Mouse (Mus musculus) thymus, adult 2 months (tissue): ENCODE results near the gene Rabep1. TPM values are rescaled to one million over a fixed set of nuclear protein-coding genes. Genes with fewer than 3 reads are reported as not detected.

ENCODE experiments used
- DNase-seq: peaks from one replicate; pipeline ENCODE4 v3.0.0; 2021
- H3K27ac ChIP-seq: fragments of 200-500 bp; 2 replicates; pipeline ENCODE4 v1.5.1; 2012; ENCODE audit warnings: low read length, control low read depth; ENCODE audit not compliant: control insufficient read depth, insufficient read depth
- H3K27me3 ChIP-seq: fragments of 200-500 bp; 2 replicates; pipeline ENCODE4 v1.6.1; 2012; ENCODE audit warnings: mild to moderate bottlenecking, low read length, moderate library complexity, mixed read lengths; ENCODE audit not compliant: control insufficient read depth, insufficient read depth
- H3K36me3 ChIP-seq: fragments of 200-500 bp; 2 replicates; pipeline ENCODE4 v1.6.1; 2012; ENCODE audit warnings: mild to moderate bottlenecking, low read length, moderate library complexity; ENCODE audit not compliant: control insufficient read depth, insufficient read depth
- H3K4me1 ChIP-seq: fragments of 200-500 bp; replicated peaks from 2 replicates; pipeline ENCODE4 v1.6.1; 2012; ENCODE audit warnings: low read length; ENCODE audit not compliant: control insufficient read depth, insufficient read depth
- H3K4me3 ChIP-seq: fragments of 200-500 bp; 2 replicates; pipeline ENCODE4 v1.5.1; 2012; ENCODE audit warnings: mild to moderate bottlenecking, low read length, control low read depth, moderate library complexity; ENCODE audit not compliant: control insufficient read depth, insufficient read depth
- CTCF ChIP-seq: fragments of 200-500 bp; IDR thresholded peaks from 2 replicates; pipeline ENCODE4 v1.5.1; 2012; ENCODE audit warnings: mild to moderate bottlenecking, control low read depth, low read length, moderate library complexity, borderline replicate concordance; ENCODE audit not compliant: control insufficient read depth, poor library complexity, insufficient read depth; ENCODE audit errors: extremely low read depth
- POLR2A ChIP-seq: fragments of 200-500 bp; IDR thresholded peaks from 2 replicates; pipeline ENCODE4 v1.6.1; 2012; ENCODE audit warnings: mild to moderate bottlenecking, low read length, control low read depth, moderate library complexity; ENCODE audit not compliant: control insufficient read depth, poor library complexity, insufficient read depth; ENCODE audit errors: extremely low read depth
- WGBS: fragments of 180-500 bp; shearing (Covaris S2); methylation state at CpG from one replicate; pipeline ENCODE4 v1.1.7; 2018; 5-methylcytosine and 5-hydroxymethylcytosine counted together
- polyA plus RNA-seq: library from polyadenylated mRNA; depleted of rRNA; stranded (reverse); fragments of >200 nt; gene quantifications from 2 replicates; pipeline ENCODE4 v1.2.3, GENCODE M21; 2012

Rabep1 gene
- polyA plus RNA-seq, 1 experiment = 3.7 TPM

DNA sequence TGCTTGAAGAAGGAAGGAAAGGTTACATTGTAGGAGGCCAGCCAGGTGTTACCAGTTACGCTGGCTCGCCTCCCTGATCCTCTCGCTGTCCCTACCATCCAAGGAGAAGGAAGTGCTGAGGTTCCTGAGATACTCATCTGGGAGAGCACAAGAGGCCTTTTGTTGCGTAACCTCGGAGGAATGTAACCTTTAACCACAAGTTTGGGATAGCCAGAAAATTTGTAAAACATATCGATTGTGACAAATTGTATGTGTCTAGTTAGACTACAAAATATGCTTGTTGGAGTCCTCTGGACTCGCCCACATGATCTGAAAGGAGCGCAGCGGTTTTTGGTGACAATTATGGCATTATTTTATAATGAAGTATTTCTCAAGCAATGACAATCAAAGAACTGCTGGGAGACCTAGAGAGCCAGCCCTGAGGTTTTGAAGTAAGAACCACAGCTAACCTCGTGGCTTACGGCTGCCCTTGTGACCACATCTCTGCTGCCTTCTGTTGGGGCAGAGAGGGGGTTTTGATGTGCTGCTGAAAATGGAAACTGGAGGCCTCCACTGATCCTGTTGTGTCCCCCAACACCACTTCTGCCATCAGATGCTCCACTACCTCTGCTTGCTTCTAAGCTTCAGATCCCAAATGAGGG is 15.5 kb upstream of the Rabep1 start:
- WGBS = 34% methylated on average over 11 of the region's 11 CpGs
- H3K27ac ChIP-seq = no peak overlapping the region
- no peak for TF ChIP-seq CTCF
- TF ChIP-seq POLR2A = no peak
- no peak overlapping the region for H3K4me3 ChIP-seq
- H3K36me3 ChIP-seq = no peaks in the 10 kb centered on the region
- H3K27me3 ChIP-seq = no peaks in the 10 kb centered on the region; the same call in 1 of the 2 replicates
- no peaks in the 10 kb centered on the region for H3K4me1 ChIP-seq
- no peak for DNase-seq

- H3K4me3 ChIP-seq = no peak overlapping the region
- H3K4me1 ChIP-seq = no peaks in the 10 kb centered on the region
- H3K27ac ChIP-seq = no peak overlapping the region
- DNase-seq = no peak
- WGBS = 77% methylated on average over 3 of the region's 3 CpGs
- H3K27me3 ChIP-seq = no peaks in the 10 kb centered on the region; the same call in 1 of the 2 replicates
- TF ChIP-seq CTCF = no peak
- TF ChIP-seq POLR2A = no peak
- no peaks in the 10 kb centered on the region for H3K36me3 ChIP-seq
These were observed 13.4 kb upstream of the Rabep1 start for GRCm38 (mm10) chr11:70831201-70831600.

DNA sequence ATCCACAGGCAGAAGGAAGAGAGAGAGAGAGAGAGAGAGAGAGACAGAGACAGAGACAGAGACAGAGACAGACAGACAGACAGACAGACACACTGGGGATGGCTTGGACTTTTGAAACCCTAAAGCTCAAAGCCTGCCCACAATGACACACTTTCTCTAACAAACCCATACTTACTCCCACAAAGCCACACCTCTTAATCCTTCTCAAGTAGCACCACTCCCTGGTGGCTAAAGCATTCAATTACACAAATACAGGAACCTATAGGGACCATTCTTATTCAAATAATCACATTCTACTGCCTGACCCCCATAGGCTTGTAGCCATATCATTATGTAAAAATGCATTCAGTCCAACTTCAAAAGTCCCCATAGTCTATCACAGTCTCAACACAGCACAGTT is 11.2 kb upstream of the Rabep1 start:
- no peak for DNase-seq
- TF ChIP-seq CTCF (no peak), POLR2A (no peak)
- Histone ChIP-seq H3K27me3 (no peaks in the 10 kb centered on the region; the same call in 1 of the 2 replicates), H3K4me1 (no peaks in the 10 kb centered on the region), H3K27ac (no peak overlapping the region), H3K36me3 (no peaks in the 10 kb centered on the region), H3K4me3 (no peak overlapping the region)

GRCm38 (mm10) chr11:70833831-70834230 is 10.7 kb upstream of the Rabep1 start:
- TF ChIP-seq POLR2A (no peak), CTCF (no peak)
- H3K36me3 ChIP-seq = no peaks in the 10 kb centered on the region
- H3K4me3 ChIP-seq = no peak overlapping the region
- no peak overlapping the region for H3K27ac ChIP-seq
- H3K4me1 ChIP-seq = no peaks in the 10 kb centered on the region
- no peak for DNase-seq
- 95% methylated on average over 3 of the region's 3 CpGs for WGBS
- H3K27me3 ChIP-seq = no peaks in the 10 kb centered on the region; the same call in 1 of the 2 replicates

DNA sequence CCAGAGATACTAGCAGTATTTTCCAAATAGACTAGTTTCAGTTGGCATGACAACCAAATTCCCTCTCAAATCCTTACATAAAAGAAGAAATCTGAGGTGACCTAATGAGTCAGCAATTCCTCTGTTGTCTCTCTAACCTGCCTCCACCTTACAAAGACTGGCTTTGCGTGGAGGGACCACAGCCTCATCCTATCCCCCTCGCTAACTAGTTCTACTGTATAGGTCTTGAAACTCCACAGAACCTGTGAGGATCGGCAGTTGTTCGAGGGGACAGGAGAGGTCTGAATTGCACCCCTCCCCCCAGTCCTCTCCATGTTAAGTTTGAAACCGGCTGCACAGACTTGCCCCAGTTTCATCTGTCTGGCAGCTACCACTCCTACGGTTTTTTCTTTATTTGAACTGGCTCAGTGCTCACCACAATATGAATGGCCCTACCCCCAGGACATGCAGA is 9.2 kb upstream of the Rabep1 start:
- no peaks in the 10 kb centered on the region for H3K4me1 ChIP-seq
- no peaks in the 10 kb centered on the region for H3K36me3 ChIP-seq
- DNase-seq = no peak
- H3K27ac ChIP-seq = no peak overlapping the region
- no peak overlapping the region for H3K4me3 ChIP-seq
- no peaks in the 10 kb centered on the region for H3K27me3 ChIP-seq
- TF ChIP-seq POLR2A (no peak), CTCF (no peak)
- WGBS = 79% methylated on average over 6 of the region's 6 CpGs

DNA sequence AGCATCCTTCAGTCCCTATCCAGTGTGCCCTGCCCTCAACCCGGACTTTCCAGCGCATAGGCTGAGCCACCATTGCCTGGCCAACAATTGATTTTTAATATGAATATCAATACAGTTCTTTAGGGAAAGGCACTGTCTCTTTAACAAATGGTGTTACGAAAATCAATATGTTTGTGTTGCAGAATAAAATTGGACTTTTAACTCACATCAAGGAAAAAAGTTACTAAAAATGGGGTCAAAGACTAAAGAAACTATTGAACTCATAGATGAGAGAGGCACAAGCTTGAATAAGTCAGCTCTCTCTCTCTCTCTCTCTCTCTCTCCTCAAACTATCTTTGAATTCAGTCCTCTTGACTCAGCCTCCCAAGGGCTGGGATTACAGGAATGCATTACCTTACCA is 7.5 kb upstream of the Rabep1 start:
- WGBS = 97% methylated on average over 3 of the region's 3 CpGs
- Histone ChIP-seq H3K4me1 (no peaks in the 10 kb centered on the region), H3K4me3 (no peak overlapping the region), H3K27ac (no peak overlapping the region), H3K27me3 (no peaks in the 10 kb centered on the region), H3K36me3 (no peaks in the 10 kb centered on the region)
- no peak for DNase-seq
- TF ChIP-seq POLR2A = no peak
- no peak for TF ChIP-seq CTCF

- no peak overlapping the region for H3K27ac ChIP-seq
- no peaks in the 10 kb centered on the region for H3K4me1 ChIP-seq
- H3K4me3 ChIP-seq = no peak overlapping the region
- no peaks in the 10 kb centered on the region for H3K36me3 ChIP-seq
- WGBS = 91% methylated on average over 2 of the region's 2 CpGs
- H3K27me3 ChIP-seq = no peaks in the 10 kb centered on the region
- DNase-seq = no peak
- TF ChIP-seq CTCF (no peak), POLR2A (no peak)
These were observed 6.0 kb upstream of the Rabep1 start for GRCm38 (mm10) chr11:70838610-70839009.
